Mouse (Mus musculus) myocyte (in vitro differentiated cells): ENCODE results near the gene Fev.

Source experiments
- E2F4 ChIP-seq: IDR thresholded peaks from one replicate; pipeline ENCODE4 v1.6.1; 2011; ENCODE audit warnings: mild to moderate bottlenecking, control low read depth, moderate library complexity; ENCODE audit not compliant: insufficient read depth
- MAX ChIP-seq: IDR thresholded peaks from one replicate; pipeline ENCODE4 v1.6.1; 2011; ENCODE audit warnings: low read depth, mild to moderate bottlenecking, control low read depth
- MYOD1 ChIP-seq, 3 experiments: IDR thresholded peaks; one replicate each; pipeline ENCODE4 v1.6.1; 2011; ENCODE audit warnings: control low read depth in 2 of 3, low read depth in 2 of 3, mild to moderate bottlenecking in 2 of 3, moderate library complexity in 1 of 3; ENCODE audit not compliant: insufficient read length in 2 of 3, control insufficient read depth in 1 of 3
- POLR2A ChIP-seq: IDR thresholded peaks from one replicate; pipeline ENCODE4 v1.6.1; 2011; ENCODE audit warnings: low read depth, mild to moderate bottlenecking, control low read depth, moderate library complexity; ENCODE audit not compliant: insufficient read length
- POLR2AphosphoS2 ChIP-seq: IDR thresholded peaks from one replicate; pipeline ENCODE4 v1.6.1; 2011; ENCODE audit warnings: low read depth, control low read depth; ENCODE audit not compliant: insufficient read length
- SRF ChIP-seq: IDR thresholded peaks from one replicate; pipeline ENCODE4 v1.6.1; 2011; ENCODE audit warnings: low read depth; ENCODE audit not compliant: control insufficient read depth, insufficient read length
- TCF12 ChIP-seq: IDR thresholded peaks from one replicate; pipeline ENCODE4 v1.6.1; 2011; ENCODE audit warnings: mild to moderate bottlenecking, control low read depth; ENCODE audit not compliant: poor library complexity, insufficient read depth, severe bottlenecking
- TCF3 ChIP-seq: IDR thresholded peaks from one replicate; pipeline ENCODE4 v1.6.1; 2011; ENCODE audit warnings: low read depth, control low read depth; ENCODE audit not compliant: insufficient read length
- USF1 ChIP-seq: IDR thresholded peaks from one replicate; pipeline ENCODE4 v1.6.1; 2011; ENCODE audit warnings: low read depth, mild to moderate bottlenecking, control low read depth, moderate library complexity

DNA sequence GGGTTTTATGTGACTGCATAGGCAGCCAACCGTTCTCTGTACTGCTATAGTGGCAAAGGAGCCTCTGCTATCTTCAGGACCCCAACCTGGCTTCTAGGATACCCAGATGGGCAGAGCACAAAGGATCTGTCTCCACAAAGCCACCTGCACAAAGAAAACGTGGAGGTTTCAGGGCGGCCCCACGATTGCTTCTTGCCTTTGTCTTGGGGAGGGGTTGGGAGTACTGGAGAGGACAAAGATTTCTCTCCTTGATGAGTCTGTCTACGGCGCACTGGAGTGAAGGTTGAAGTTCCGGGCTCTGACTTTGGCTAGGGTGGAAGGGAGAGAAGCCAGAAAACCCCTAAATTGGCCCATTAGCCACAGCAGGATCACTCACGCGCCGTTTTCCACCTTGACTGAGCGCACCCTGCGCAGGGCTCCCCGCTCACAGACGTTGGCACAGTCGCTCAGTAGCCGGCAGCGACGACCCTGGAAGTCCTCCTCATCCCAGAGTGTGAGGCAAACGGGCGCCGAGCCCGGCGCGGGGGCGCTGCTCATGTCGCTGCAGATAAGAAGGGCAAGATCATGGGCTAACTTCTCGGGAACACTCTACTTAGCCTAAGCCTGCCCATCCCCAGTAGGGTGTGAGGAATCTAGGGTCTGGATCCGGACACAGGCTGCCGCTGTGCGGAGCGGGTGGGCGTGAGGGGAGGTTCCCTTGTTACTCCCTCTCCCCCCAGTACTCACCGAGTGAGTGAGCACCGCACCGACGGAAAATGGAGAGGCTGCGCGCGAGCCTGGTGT lies 7.3 kb upstream of the Fev start:
- TF ChIP-seq POLR2A (no peak), USF1 (no peak), TCF12 (no peak), E2F4 (no peak), MAX (no peak), SRF (no peak), POLR2AphosphoS2 (no peak), TCF3 (no peak), MYOD1 (IDR thresholded peaks at IDR 0.05; ENCODE audit: control insufficient read depth in 1 of 3, insufficient read length in 2 of 3, low read depth in 2 of 3) (no peak)
